Mouse (Mus musculus): ENCODE measurements around the gene Scd4.

Gene Scd4

DNA sequence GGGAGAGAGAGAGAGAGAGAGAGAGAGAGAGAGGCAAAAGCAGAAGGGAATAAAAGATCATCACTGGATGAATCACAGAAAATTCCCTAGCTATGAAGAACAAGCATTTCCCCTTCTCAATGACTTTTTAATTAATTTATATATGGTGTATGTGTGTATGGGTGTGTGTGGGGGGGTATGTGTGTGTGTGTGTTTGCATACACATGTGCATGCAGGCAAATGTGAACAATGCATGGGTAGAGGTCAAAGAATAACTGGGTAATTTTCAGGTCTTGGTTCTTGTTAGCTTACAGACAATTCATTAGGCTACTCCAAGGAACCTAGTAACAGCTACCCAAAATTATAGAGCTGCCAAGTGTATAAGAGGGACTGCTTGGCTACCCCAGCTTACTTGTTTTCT is 46.2 kb downstream of the Scd4 start:
- DNase-seq (ENCODE audit: low spot score), result no peak

DNA sequence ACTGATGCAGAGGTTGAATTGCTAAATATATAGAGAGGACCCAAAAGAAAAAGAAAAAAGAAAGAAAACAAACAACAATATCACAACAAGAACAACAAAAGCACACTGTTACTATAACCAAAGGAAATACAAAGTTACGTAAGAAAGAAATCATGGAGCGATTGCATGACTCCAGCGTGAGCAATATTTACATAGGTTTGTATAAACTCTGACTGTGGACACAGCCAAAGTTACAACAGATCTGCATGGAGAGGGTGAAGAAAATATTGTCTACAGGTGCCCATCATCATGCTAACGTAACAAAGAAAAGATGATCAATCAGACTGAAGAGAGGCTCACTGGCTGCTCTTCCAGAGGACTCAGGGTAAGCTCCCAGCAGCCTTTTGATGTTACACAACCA is 47.2 kb downstream of the Scd4 start:
- no peak for DNase-seq (ENCODE audit: low spot score)

DNA sequence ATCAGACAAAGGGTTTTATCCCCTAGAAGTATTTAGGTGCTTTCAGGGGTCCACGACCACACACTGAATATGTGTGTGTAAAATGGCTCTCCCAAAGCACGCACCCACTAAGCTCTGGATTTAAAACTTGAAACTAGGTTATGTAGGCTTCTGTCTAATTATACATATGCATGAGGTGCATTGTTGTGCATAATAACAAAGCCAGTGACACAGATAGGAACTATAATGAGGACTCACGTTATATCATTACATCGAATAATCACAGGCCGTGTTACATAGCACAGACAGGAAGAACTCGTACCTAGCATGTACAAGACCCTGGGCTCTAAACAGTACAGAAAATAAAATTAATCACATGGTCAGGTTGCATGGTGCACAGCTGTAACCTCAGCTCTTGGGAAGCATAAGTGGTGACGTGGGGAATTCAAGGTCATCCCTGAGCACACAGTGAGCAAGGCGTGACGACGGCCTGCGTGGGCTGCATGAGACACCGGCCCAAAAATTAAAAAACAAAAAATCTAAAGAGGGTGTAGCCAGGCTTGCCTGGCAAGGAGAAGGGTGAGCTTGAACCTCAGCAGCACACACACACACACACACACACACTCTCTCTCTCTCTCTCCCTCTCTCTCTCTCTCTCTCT is 49.9 kb downstream of the Scd4 start:
- no peak for DNase-seq (ENCODE audit: low spot score)

DNA sequence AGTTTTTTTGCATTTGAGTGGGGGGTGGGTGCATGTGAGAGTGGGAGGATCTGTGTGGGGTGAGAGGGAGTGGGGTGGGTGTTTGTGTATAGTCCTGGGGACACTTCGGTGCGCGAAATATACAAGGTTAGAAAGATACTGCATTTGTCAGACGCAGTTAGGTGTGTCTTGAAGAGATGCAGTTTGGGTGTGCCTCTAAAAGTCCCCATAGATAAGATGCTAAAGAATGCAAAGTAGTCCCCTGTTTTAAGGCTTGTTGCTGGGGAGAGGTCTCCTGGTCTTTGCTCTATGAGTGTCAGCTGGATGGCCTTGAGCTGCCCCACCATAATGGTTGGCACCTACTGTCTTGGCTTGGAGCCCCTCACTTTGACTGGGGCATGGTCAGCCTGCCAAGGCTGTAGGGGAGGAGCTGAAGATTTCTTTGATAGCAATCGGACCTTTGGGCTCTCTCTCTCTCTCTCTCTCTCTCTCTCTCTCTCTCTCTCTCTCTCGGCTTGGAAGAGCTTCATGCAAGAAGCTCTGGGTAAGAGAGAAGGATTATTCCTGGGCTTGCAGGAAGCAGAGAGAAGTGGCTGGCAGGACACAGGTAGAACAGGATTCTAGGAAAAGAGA is 53.1 kb downstream of the Scd4 start:
- DNase-seq (ENCODE audit: low spot score), result no peak

DNA sequence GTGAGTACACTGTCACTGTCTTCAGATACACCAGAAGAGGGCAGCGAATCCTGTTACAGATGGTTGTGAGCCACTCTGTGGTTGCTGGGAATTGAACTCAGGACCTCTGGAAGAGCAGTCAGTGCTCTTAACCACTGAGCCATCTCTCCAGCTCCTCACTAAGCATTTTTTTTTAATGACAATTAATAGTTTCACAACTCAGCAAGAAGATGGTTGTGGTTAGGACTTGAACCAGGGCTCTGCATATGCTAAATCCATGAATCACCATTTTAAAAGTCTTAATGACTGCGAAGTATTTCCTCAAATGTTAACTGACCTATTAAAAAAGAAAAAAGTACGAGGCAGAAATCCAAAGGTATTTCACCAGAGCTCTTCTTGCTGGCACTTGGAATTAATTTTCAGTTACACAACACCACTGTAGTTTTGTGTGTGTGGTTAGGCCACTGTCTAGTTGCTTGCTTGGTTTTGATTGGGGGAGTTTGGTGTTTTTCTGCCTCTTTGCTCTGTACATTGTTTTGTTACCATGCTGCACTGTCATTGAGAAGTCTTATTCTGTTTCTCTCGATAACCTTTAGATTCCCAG is 54.3 kb downstream of the Scd4 start:
- no peak for DNase-seq (ENCODE audit: low spot score)

DNA sequence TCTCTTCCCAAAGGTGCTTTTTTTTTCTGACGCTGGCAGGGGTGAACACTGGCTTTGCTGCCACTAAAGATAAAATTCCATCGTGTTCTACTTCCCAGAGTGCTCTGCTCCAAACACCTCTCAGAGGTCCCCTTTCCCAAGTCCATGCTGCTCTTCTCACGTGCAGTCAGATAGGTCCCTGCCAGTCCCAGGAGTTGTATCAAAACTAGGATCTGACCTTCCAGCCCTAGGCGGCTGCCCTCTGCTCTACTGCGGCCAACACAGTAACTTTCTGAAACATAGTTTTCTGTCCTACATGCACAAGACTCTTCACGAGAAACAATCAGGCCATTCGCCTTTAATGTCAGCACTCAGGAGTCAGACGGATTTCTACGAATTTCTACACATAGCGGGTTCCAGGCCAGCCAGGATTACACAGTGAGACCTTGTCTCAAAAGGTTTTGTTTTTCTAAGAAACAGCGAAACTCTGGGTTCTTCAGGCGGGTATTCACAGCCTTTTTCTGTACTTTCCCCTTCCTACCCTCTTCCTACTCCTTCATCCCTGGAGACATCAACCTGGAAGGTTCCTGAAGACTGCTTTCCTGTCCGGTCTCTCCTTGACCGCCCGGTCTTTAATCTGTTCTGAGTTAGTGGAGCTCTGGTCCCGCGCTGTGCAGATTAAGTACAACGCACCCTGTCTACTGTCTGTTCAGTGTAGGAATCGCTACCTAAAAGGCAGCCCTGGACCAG is 55.0 kb downstream of the Scd4 start:
- DNase-seq (ENCODE audit: low spot score), result no peak

DNA sequence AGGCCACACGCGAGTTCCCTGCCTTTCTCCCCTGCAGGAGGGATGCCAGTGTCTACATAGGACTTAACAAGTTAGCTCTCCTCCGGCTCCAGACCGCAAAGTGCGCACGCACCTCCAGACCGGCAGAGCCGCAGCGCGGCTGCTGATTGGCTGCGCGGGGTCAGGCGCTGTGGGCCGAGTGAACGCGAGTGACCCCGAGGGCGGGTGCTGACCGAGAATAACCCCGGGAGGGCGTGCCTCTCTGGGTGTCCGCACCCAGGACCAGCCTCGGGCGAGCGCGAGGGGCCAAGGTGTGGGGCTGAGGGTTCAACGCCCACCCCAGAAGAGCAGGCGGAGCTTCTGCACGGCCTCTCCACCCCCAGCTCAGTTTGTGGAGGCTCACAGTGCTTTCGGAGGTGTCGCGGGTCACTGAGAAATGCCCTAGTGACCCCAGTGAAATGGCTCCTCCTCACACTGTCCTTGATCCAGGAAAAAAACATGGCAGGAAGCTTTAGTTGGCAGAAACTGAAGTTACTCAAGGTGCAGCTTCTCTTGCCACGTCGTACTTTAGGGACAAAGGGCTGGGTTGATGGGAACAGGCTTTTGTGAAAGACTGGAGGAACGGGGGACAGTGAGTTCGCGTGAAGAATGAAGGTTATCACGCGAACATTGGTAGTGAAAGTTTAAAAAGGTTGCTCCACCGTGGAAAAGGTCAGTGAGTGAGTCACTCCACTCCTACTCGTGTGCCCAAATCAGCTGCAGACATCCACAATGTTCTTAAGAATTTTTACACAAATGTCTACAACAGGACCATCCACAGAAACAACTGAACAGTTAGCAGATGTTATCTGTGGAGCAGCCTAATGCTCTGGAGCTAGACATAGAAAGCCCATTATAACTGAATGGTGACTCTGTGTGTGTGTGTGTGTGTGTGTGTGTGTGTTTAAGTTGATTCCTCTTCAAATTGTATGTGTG is 55.9 kb downstream of the Scd4 start:
- DNase-seq (ENCODE audit: low spot score), result peak; percentile 86

DNA sequence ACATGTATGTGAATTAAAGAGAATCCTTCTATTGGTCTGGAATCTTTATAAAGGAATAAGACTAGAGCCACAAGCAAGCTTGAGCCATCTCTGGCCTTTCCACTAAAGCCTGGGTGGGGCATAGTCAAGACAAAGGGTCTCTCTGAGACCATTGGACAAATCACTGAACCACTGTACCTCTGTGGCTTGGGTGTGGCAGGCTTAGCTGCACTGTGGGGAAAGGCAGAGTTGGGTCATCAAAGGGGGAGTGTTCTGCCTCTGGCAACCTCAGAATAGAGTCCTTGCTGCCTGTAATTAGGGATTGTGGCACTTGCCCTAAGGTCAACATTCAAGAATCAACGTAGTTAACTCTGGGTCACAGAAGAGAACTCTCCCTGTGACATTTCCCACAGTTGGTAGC is 56.6 kb downstream of the Scd4 start:
- no peak for DNase-seq (ENCODE audit: low spot score)

DNA sequence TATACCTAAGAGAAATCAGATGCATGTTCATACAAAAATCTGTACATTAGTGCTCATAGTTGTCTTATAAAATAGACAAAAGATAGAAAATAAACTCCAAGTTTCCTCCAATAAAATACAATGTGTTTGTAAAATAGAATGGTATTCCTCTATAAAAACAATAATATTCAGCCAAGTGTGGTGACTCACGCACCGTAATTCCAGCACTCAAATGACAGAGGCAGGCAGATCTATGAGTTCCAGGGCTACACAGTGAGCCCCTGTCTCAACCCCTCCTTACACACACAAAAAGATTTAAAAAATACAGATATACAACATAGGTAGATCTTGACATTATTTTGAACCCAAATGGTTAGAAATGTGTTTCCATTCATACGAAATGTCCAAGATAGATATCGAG is 59.0 kb downstream of the Scd4 start:
- no peak for DNase-seq (ENCODE audit: low spot score)

DNA sequence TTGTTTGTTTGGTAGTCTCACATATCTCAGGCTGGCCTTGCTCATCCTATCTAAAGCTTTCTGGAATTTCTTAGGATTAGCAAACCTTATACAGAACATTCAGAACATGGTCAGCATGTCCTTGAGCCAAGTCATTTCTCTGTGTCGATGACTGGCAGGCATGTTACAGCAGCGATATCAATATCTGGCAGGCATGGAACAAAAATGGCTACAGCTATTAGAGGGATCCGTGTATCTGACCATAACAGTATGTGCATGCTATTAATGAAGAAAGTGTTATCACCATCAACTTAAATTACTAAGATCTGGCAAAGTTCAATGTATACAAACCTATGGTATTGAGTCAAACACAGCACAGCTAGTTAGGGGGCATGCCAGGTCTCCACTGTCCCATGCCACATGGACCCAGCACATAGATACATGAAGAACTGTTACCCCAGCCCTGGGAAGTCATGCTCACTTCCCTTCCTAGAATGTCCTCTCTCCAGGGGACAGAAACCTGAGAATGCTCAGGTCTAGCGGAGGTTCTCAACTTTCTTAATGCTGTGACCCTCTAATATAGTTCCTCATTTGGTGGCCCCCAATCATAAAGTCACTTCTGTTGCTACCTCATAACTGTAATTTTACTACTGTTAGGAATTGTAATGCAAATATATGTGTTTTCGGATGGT is 59.6 kb downstream of the Scd4 start:
- no peak for DNase-seq (ENCODE audit: low spot score)

DNA sequence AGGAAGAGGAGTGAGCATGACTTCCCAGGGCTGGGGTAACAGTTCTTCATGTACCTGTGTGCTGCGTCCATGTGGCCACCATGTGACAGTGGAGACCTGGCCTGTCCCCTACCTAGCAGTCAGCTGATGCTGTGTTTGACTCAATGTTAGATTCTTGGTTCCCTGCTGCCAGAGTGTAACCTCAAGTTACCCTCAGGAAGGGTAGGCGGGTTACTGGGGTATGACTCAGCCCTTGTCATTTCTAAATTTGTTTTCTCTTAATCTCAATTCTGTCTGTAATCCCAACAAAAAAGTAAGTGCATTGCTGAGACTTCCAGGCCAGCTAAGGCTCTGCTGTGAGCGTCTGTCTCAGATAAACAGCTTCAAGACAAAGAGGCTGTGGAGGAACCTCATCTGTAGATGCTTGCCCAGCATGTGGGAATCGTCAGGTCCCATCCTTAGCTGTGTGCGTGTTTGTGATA is 61.1 kb downstream of the Scd4 start:
- DNase-seq (ENCODE audit: low spot score), result no peak

DNA sequence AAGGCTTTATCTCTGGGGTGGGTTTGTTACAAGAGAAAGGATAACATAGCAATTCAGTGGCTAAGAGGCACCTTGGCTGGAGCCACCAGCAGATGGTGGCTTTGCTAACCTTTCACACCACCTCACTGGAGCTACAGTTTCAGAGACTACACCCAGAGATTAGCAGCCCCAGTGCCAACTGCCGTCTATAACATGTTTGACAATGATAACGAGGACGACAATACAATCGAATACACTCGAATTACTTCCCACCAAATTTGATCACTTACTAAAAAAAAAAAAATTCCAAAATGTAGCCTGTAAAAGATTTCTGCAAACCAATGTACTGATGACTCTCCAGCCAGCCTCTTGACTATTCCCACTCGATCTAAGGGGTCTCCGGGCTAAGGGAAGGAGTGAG is 62.1 kb downstream of the Scd4 start:
- DNase-seq (ENCODE audit: low spot score), result no peak
